Mouse (Mus musculus) Patski (cell line): ENCODE measurements at regions not wholly inside any gene's neighbourhood (a gene's known extent, or its start where the extent isn't known, plus 50 kb on each side); places are given as distances from the start of the nearest gene placed in this dataset.

Experiments used
- ATAC-seq: fragments of 100-300 bp; one replicate; pipeline ENCODE4 v1.8.0; 2021
- CTCF ChIA-PET: fragments of 350-600 bp; sonication (Branson Sonifier 250); formaldehyde crosslinking; loops from one replicate; lab custom pipeline; 2022; ENCODE audit warnings: inconsistent platforms; lab: Charles Lee
- POLR2A ChIA-PET: fragments of 350-600 bp; sonication (Branson Sonifier 250); formaldehyde crosslinking; loops from one replicate; lab custom pipeline; 2022; ENCODE audit warnings: antibody characterized with exemption, inconsistent platforms; lab: Charles Lee
- DNase-seq: peaks from one replicate; pipeline ENCODE4 v3.0.0-alpha.2; 2011; ENCODE audit warnings: low read depth, low spot score
- H3K27me3 ChIP-seq: fragments of 371-371 bp; one replicate; pipeline ENCODE4 v1.5.1; 2021
- CTCF ChIP-seq: fragments of 100-300 bp; IDR thresholded peaks from one replicate; pipeline ENCODE4 v1.5.1; 2021
- in situ Hi-C: fragments of 300-500 bp; cut with MboI; formaldehyde crosslinking; loops from 3 replicates; pipeline ENCODE4 v1.11.1; 2018; ENCODE audit warnings: low pct_unique_long_range_greater_than_20kb, mixed read lengths

GRCm38 (mm10) chr5:112081006-112081405 lies 171.3 kb downstream of the Cryba4 start:
- DNase-seq (no peak), ATAC-seq (no peak)
- ChIA-PET POLR2A (no interaction called here), CTCF (no interaction called here)
- peaks cover 8% of the 10 kb centered on the region for H3K27me3 ChIP-seq
- in situ Hi-C loops: no loop called here
- TF ChIP-seq CTCF: no peak

- no peak for TF ChIP-seq CTCF
- DNase-seq (no peak), ATAC-seq (no peak)
- in situ Hi-C loops: no loop called here
- H3K27me3 ChIP-seq: peaks cover 25% of the 10 kb centered on the region
- ChIA-PET POLR2A (no interaction called here), CTCF (no interaction called here)
Observed at GRCm38 (mm10) chr5:112091867-112092535, 160.3 kb downstream of the Cryba4 start.

DNA sequence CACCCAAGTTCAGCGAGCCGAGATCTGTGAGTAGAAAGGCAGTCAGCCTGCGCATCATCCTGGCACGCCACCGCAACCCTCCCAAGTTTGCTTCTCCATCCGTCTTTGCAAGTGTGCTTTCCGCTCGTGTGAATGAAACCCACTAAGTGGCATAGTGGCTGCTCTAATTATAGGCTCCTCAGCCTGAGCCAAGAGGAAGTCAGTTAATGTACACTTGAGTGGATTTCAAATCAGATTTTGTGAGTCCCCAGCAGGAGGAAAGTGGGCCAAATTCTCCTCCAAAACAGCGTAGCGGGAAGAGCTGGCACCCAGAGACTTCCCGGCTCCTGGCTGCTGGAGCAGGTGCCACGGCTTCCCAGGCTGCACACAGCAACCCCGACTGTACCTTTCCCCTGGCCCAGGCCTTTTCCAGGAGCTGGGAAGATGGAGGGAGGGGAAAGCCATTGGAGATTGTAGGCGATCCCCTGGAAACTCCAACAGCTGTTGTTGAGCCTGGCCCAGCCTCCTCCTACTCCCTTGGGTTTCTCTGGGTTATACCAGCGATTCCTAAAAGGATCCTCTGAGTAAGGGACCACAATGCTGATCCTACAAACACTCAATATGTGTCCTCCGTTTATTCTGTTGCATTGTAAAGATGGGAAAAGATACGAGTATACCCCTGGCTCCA lies 158.3 kb downstream of the Cryba4 start:
- POLR2A ChIA-PET: no interaction called here
- ATAC-seq: no peak

GRCm38 (mm10) chr5:112098469-112099085 lies 153.7 kb downstream of the Cryba4 start:
- H3K27me3 ChIP-seq: peaks cover 23% of the 10 kb centered on the region
- ATAC-seq (no peak), DNase-seq (no peak)
- TF ChIP-seq CTCF: no peak
- in situ Hi-C loops: no loop called here
- POLR2A ChIA-PET: no interaction called here
- CTCF ChIA-PET: no interaction called here

More for the DNA sequence above, 158.3 kb downstream of the Cryba4 start:
- CTCF ChIA-PET: no interaction called here
- DNase-seq: no peak
- in situ Hi-C loops: no loop called here
- TF ChIP-seq CTCF: no peak
- peaks cover 36% of the 10 kb centered on the region for H3K27me3 ChIP-seq

GRCm38 (mm10) chr5:112101739-112102590 lies 150.4 kb downstream of the Cryba4 start:
- no peak for ATAC-seq
- H3K27me3 ChIP-seq: peaks cover 19% of the 10 kb centered on the region
- CTCF ChIA-PET: no interaction called here
- no peak for TF ChIP-seq CTCF
- in situ Hi-C loops: no loop called here
- POLR2A ChIA-PET: no interaction called here
- DNase-seq: no peak

- POLR2A ChIA-PET: interaction anchor here (0.8 kb wide), 1 partner anchor 578 kb away, joined by 3 read pairs; no protein-coding TSS in a partner anchor
- CTCF ChIA-PET: no interaction called here
- ATAC-seq (no peak), DNase-seq (no peak)
- peaks cover 24% of the 10 kb centered on the region for H3K27me3 ChIP-seq
- no peak for TF ChIP-seq CTCF
- in situ Hi-C loops: no loop called here
Observed at GRCm38 (mm10) chr5:112110306-112110969, 141.9 kb downstream of the Cryba4 start.

- in situ Hi-C loops: no loop called here
- ATAC-seq: no peak
- no peak for TF ChIP-seq CTCF
- CTCF ChIA-PET: no interaction called here
- POLR2A ChIA-PET: no interaction called here
- DNase-seq: no peak
- peaks cover 47% of the 10 kb centered on the region for H3K27me3 ChIP-seq
Observed at GRCm38 (mm10) chr5:112120766-112121165, 131.6 kb downstream of the Cryba4 start.

DNA sequence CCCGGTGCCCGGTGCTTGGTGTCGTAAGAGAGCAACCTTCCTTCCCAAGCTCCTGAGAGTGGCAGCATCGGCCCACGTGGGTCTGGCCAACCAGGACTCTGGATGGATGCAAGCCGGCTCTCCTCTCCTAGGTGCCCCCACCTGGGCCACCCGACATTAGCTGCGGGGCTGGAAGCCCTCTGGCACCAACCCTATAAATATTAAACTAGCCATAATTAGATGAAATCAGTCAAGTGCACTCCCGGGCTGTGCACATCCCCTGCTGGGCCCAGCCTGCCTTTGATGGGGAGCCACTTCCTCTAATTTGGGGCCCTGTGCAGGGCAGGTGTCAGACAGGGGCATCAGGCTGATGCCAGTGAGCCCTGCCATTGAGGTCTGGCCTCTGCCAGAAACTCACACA lies 130.8 kb downstream of the Cryba4 start:
- peaks cover 47% of the 10 kb centered on the region for H3K27me3 ChIP-seq
- TF ChIP-seq CTCF: no peak
- POLR2A ChIA-PET: no interaction called here
- DNase-seq (no peak), ATAC-seq (no peak)
- in situ Hi-C loops: no loop called here
- CTCF ChIA-PET: no interaction called here

DNA sequence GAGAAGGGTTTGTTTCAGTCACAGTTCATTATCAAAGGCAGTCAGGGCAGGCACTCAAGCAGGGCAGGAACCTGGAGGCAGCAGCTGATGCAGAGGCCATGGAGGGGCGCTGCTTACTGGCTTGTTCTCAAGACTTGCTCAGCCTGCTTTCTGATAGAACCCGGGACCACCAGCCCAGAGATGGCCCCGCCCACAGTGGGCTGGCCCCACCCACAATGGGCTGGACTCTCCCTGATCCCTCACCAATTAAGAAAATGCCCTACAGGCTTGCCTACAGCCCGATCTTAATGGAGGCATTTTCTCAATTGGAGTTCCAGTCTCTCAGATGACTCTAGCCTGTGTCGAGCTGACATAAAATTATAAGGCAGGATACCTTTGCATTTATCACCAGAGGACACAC lies 129.7 kb downstream of the Cryba4 start:
- ChIA-PET CTCF (no interaction called here), POLR2A (no interaction called here)
- no peak for TF ChIP-seq CTCF
- in situ Hi-C loops: no loop called here
- peaks cover 47% of the 10 kb centered on the region for H3K27me3 ChIP-seq
- no peak for ATAC-seq
- DNase-seq: no peak

DNA sequence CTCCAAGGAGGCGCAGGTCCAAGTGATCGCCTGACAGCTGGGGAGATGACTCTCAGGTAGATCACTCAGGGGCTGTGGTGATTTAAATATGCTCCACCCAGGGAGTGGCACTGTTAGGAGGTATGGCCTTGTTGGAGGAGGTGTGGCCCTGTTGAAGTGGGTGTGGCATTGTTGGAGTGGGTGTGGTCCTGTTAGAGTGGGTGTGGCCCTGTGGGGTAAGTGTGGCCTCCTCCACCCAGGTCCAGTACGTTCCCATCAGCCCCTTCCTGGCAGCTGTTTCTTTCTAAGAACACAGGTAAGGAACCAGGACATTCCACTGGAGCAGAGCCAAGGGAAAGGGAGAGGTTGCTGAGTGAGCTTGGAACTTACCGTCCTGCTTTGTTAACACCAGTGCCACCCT lies 125.1 kb downstream of the Cryba4 start:
- ChIA-PET CTCF (no interaction called here), POLR2A (no interaction called here)
- in situ Hi-C loops: no loop called here
- no peak for ATAC-seq
- no peak for TF ChIP-seq CTCF
- DNase-seq: no peak
- H3K27me3 ChIP-seq: peaks cover 30% of the 10 kb centered on the region
